Mouse (Mus musculus) forebrain, embryonic 15.5 days (tissue): ENCODE measurements around the gene Syna. TPM values are rescaled to one million over a fixed set of nuclear protein-coding genes. Genes with fewer than 3 reads are reported as not detected.

Experiments used
- ATAC-seq: fragments of 200-750 bp; cut with Nextera tagmentation; replicated peaks from 2 replicates; pipeline ENCODE4 v1.8.0; 2017; ENCODE audit warnings: mild to moderate bottlenecking, moderate TSS enrichment, moderate library complexity
- H3K27ac ChIP-seq: fragments of 300-500 bp; sonication (generic); replicated peaks from 2 replicates; pipeline ENCODE4 v1.5.1; 2015; ENCODE audit warnings: mild to moderate bottlenecking, inconsistent platforms
- H3K27me3 ChIP-seq: fragments of 300-500 bp; sonication (generic); 2 replicates; pipeline ENCODE4 v1.6.1; 2015; ENCODE audit warnings: inconsistent platforms
- H3K36me3 ChIP-seq: fragments of 300-500 bp; sonication (generic); 2 replicates; pipeline ENCODE4 v1.6.1; 2015; ENCODE audit warnings: mild to moderate bottlenecking, inconsistent platforms
- H3K4me1 ChIP-seq: fragments of 300-500 bp; sonication (generic); 2 replicates; pipeline ENCODE4 v1.6.1; 2015; ENCODE audit warnings: inconsistent platforms
- H3K4me2 ChIP-seq: fragments of 300-500 bp; sonication (generic); replicated peaks from 2 replicates; pipeline ENCODE4 v1.6.1; 2015; ENCODE audit warnings: mild to moderate bottlenecking, inconsistent platforms
- H3K4me3 ChIP-seq: fragments of 300-500 bp; sonication (generic); 2 replicates; pipeline ENCODE4 v1.5.1; 2015; ENCODE audit warnings: mild to moderate bottlenecking, inconsistent platforms
- H3K9ac ChIP-seq: fragments of 300-500 bp; sonication (generic); replicated peaks from 2 replicates; pipeline ENCODE4 v1.6.1; 2015; ENCODE audit warnings: mild to moderate bottlenecking, inconsistent platforms
- H3K9me3 ChIP-seq: fragments of 300-500 bp; sonication (generic); 2 replicates; pipeline ENCODE4 v1.6.1; 2016; ENCODE audit warnings: inconsistent platforms
- WGBS: fragments of 180-500 bp; shearing (Covaris S2); methylation state at CpG from one replicate; pipeline ENCODE4 v1.1.7; 2015; ENCODE audit warnings: mixed read lengths; 5-methylcytosine and 5-hydroxymethylcytosine counted together
- polyA plus RNA-seq: library from polyadenylated mRNA; unstranded; fragments of >200 nt; fragmentation: Nextera tagmentation; extraction: Ambion mirVana; gene quantifications from 2 replicates; pipeline ENCODE4 v1.2.1, GENCODE M21; 2015

The Syna gene
- polyA plus RNA-seq, 1 experiment from 2014 or later = 0.59 TPM

DNA sequence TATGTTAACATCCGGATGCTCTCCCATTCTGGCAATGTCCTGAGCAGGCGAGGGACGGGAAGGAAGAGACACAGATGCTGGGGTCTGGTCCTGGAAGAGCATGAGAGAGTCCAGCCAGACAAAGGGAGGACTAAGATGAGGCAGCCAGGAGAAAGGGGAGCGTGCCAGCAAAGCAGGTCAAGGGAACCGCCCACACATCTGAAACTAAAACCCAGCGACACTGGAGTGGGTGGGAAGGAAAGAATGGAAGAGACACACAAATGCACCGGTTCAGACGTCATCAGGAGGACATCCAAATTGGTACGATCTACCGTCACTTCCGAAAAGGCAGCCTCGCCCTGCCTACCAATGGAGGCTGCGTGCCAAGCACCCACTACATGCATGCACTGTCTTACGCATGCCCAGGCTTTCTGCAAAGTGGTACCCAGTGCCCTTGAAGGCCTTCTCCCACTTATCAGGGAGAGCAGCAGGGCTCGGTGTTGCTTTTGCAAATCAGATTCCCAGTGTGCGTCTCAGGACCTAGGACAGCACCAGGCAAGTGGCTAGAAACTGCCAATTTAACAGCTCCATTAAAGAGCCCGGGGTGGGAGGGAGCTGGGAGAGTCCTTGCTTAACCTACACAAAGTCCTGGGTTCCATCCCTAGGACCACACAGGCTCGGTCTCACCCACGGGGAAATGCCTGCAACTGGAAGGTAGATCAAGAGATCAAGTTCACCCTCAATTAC is 15.3 kb downstream of the Syna start:
- Histone ChIP-seq H3K9ac (no peak overlapping the region), H3K27me3 (no peaks in the 10 kb centered on the region), H3K4me2 (no peak overlapping the region), H3K4me1 (peaks cover 65% of the 10 kb centered on the region), H3K36me3 (0 out of 2 replicates have a peak, but pooled peaks cover 3% of the 10 kb centered on the region), H3K4me3 (no peak overlapping the region), H3K27ac (peak overlapping the region; percentile 37; the same call in 1 of the 2 replicates), H3K9me3 (no peaks in the 10 kb centered on the region)
- 62% methylated on average over 19 of the region's 19 CpGs for WGBS
- ATAC-seq = no peak

GRCm38 (mm10) chr5:134541640-134542039 is 18.3 kb downstream of the Syna start:
- no peaks in the 10 kb centered on the region for H3K27me3 ChIP-seq
- H3K4me3 ChIP-seq = no peak overlapping the region
- 45% methylated on average over 7 of the region's 7 CpGs for WGBS
- no peak overlapping the region for H3K27ac ChIP-seq
- no peak for ATAC-seq
- no peak overlapping the region for H3K9ac ChIP-seq
- peaks cover 10% of the 10 kb centered on the region for H3K36me3 ChIP-seq
- H3K4me1 ChIP-seq = peaks cover 40% of the 10 kb centered on the region
- H3K4me2 ChIP-seq = no peak overlapping the region
- H3K9me3 ChIP-seq = no peaks in the 10 kb centered on the region

DNA sequence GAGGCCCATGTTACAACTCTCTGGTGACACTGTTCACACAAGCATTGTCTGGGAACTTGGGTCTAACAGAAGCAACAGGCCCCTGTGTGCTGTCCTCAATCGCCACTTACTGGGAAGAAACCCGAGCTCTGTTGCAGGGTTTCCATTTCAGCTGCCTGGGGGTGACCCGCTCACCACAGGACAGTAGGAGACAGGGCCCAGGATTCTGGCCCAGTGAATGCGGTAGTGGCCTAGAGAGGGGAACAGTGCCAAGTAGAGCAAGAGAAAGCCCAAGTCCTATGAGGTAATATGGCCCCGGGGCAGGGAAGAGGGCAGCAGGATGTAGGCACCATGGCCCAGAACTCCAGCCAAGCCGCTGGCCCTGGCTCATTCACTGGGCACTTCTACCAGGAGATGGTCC is 19.1 kb downstream of the Syna start:
- WGBS = 80% methylated on average over 6 of the region's 6 CpGs
- H3K9ac ChIP-seq = no peak overlapping the region

DNA sequence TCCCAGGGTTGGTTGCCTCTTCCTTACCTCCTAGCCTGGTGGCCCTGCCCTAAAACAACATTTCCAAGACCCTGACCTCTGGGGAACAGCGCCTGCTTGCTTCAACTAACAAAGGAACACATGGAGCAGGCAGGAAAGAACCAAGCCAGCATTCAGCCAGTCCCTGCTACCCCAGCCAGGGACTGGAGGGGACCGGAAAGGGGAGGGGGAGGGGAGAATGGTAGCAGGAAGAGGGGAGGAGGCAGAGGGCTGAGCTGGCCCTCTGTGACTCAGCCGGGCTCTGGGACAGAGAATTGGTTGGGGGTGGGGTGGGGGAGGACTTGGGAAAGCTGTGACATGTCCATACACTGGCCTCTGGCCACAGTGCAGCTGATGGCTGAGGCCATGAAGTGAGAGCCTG is 20.1 kb downstream of the Syna start:
- Histone ChIP-seq H3K4me3 (no peak overlapping the region), H3K4me2 (no peak overlapping the region), H3K4me1 (peaks cover 28% of the 10 kb centered on the region), H3K27me3 (no peaks in the 10 kb centered on the region), H3K27ac (peak overlapping the region; percentile 55), H3K9me3 (no peaks in the 10 kb centered on the region), H3K9ac (peak overlapping the region; percentile 11; the same call in 1 of the 2 replicates), H3K36me3 (peaks cover 15% of the 10 kb centered on the region)
- 21% methylated on average over 3 of the region's 3 CpGs for WGBS
- ATAC-seq = peak; percentile 46; the same call in 1 of the 2 replicates

More for the DNA sequence above, 19.1 kb downstream of the Syna start:
- peaks cover 10% of the 10 kb centered on the region for H3K36me3 ChIP-seq
- H3K27me3 ChIP-seq = no peaks in the 10 kb centered on the region
- H3K4me1 ChIP-seq = peaks cover 33% of the 10 kb centered on the region
- H3K9me3 ChIP-seq = no peaks in the 10 kb centered on the region
- no peak overlapping the region for H3K4me3 ChIP-seq
- ATAC-seq = no peak
- H3K4me2 ChIP-seq = no peak overlapping the region
- H3K27ac ChIP-seq = 0 out of 2 replicates have a peak overlapping the region, but pooled peaks have one; percentile 12

DNA sequence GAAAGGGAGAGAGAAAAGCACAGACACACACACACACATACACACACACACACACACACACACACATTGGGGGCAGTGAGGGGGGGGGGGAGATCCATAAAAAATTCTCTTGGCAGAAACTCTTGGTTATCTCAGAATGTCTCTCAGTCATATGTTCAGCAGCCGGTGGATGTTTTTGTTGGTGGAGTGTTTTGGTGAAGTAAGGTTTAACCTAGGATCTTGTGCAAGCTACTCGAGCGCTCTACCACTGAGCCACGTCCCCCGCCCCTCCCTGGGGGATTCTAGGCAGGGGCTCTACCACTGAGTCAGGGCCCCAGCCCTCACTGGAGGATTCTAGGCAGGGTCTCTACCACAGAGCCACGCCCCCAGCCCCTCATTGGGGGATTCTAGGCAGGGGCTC is 23.9 kb downstream of the Syna start:
- no peak overlapping the region for H3K4me2 ChIP-seq
- H3K4me1 ChIP-seq = peaks cover 25% of the 10 kb centered on the region
- H3K36me3 ChIP-seq = peaks cover 39% of the 10 kb centered on the region
- H3K9ac ChIP-seq = no peak overlapping the region
- H3K9me3 ChIP-seq = no peaks in the 10 kb centered on the region
- ATAC-seq = no peak
- no peak overlapping the region for H3K27ac ChIP-seq
- H3K27me3 ChIP-seq = no peaks in the 10 kb centered on the region
- H3K4me3 ChIP-seq = no peak overlapping the region
- WGBS = 87% methylated on average over 6 of the region's 6 CpGs

- Histone ChIP-seq H3K36me3 (peaks cover 32% of the 10 kb centered on the region), H3K4me2 (no peak overlapping the region), H3K9ac (no peak overlapping the region), H3K9me3 (no peaks in the 10 kb centered on the region), H3K4me3 (no peak overlapping the region), H3K4me1 (peaks cover 35% of the 10 kb centered on the region), H3K27ac (no peak overlapping the region), H3K27me3 (no peaks in the 10 kb centered on the region)
- 95% methylated on average over 6 of the region's 6 CpGs for WGBS
- no peak for ATAC-seq
These were observed 27.6 kb downstream of the Syna start for GRCm38 (mm10) chr5:134532417-134532816.

- Histone ChIP-seq H3K27ac (peak overlapping the region; percentile 83), H3K4me3 (no peak overlapping the region), H3K36me3 (peaks cover 32% of the 10 kb centered on the region), H3K4me1 (peaks cover 35% of the 10 kb centered on the region), H3K4me2 (no peak overlapping the region), H3K9me3 (no peaks in the 10 kb centered on the region), H3K9ac (no peak overlapping the region), H3K27me3 (no peaks in the 10 kb centered on the region)
- 0 out of 2 replicates have a peak, but pooled peaks have one; percentile 38 for ATAC-seq
- WGBS = 64% methylated on average over 9 of the region's 9 CpGs
These were observed 28.4 kb downstream of the Syna start for GRCm38 (mm10) chr5:134531585-134531984.

- Histone ChIP-seq H3K27ac (peak overlapping the region; percentile 83), H3K4me1 (peaks cover 35% of the 10 kb centered on the region), H3K4me3 (no peak overlapping the region), H3K9me3 (no peaks in the 10 kb centered on the region), H3K36me3 (peaks cover 36% of the 10 kb centered on the region), H3K27me3 (no peaks in the 10 kb centered on the region), H3K4me2 (no peak overlapping the region), H3K9ac (0 out of 2 replicates have a peak overlapping the region, but pooled peaks have one; percentile 4)
- 44% methylated on average over 7 of the region's 7 CpGs for WGBS
- ATAC-seq = peak; percentile 82
These were observed 29.1 kb downstream of the Syna start for GRCm38 (mm10) chr5:134530830-134531229.

GRCm38 (mm10) chr5:134528488-134528887 is 31.5 kb downstream of the Syna start:
- Histone ChIP-seq H3K9me3 (no peaks in the 10 kb centered on the region), H3K4me1 (peaks cover 35% of the 10 kb centered on the region), H3K27ac (peak overlapping the region; percentile 14), H3K4me3 (no peak overlapping the region), H3K4me2 (no peak overlapping the region), H3K9ac (no peak overlapping the region), H3K36me3 (peaks cover 22% of the 10 kb centered on the region), H3K27me3 (no peaks in the 10 kb centered on the region)
- WGBS = 18% methylated on average over 9 of the region's 9 CpGs
- ATAC-seq = no peak

GRCm38 (mm10) chr5:134525971-134526711 is 33.8 kb downstream of the Syna start:
- no peak overlapping the region for H3K4me3 ChIP-seq
- ATAC-seq = no peak
- no peak overlapping the region for H3K9ac ChIP-seq
- H3K27ac ChIP-seq = no peak overlapping the region
- no peak overlapping the region for H3K4me2 ChIP-seq
- H3K4me1 ChIP-seq = peaks cover 34% of the 10 kb centered on the region
- no peaks in the 10 kb centered on the region for H3K9me3 ChIP-seq
- peaks cover 26% of the 10 kb centered on the region for H3K36me3 ChIP-seq
- WGBS = 93% methylated on average over 15 of the region's 15 CpGs
- no peaks in the 10 kb centered on the region for H3K27me3 ChIP-seq

DNA sequence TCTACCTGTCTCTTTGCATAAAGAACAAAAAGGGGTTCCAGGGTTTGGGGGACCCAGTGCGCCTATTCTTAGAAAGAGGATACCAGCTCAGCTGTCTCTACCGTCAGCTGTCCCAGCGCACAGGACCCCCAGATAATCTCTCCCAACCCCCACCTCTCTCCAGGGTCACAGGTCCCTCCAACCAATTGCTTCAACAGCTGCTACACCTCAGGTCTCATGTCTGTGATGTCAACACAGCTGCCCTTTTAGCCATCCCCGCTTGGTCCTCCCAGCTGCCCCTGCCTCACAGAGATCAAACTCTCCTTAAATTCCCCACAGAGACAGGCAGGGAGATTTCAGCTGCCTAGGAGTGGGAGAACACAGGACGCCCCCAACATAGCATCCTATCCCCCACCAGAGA is 36.2 kb downstream of the Syna start:
- no peak for ATAC-seq
- no peak overlapping the region for H3K4me3 ChIP-seq
- H3K4me2 ChIP-seq = no peak overlapping the region
- H3K4me1 ChIP-seq = peaks cover 25% of the 10 kb centered on the region
- H3K27ac ChIP-seq = no peak overlapping the region
- no peaks in the 10 kb centered on the region for H3K9me3 ChIP-seq
- 94% methylated on average over 5 of the region's 5 CpGs for WGBS
- H3K36me3 ChIP-seq = peaks cover 43% of the 10 kb centered on the region
- no peaks in the 10 kb centered on the region for H3K27me3 ChIP-seq
- H3K9ac ChIP-seq = no peak overlapping the region

GRCm38 (mm10) chr5:134522524-134522923 is 37.4 kb downstream of the Syna start:
- no peak for ATAC-seq
- H3K36me3 ChIP-seq = peaks cover 48% of the 10 kb centered on the region
- H3K27me3 ChIP-seq = no peaks in the 10 kb centered on the region
- H3K27ac ChIP-seq = no peak overlapping the region
- H3K4me1 ChIP-seq = peaks cover 15% of the 10 kb centered on the region
- H3K9me3 ChIP-seq = no peaks in the 10 kb centered on the region
- H3K4me2 ChIP-seq = no peak overlapping the region
- no peak overlapping the region for H3K4me3 ChIP-seq
- 94% methylated on average over 26 of the region's 26 CpGs for WGBS
- H3K9ac ChIP-seq = no peak overlapping the region
